Mouse (Mus musculus): Measurements from ENCODE around the gene Gcc2. TPM values are rescaled to one million over a fixed set of nuclear protein-coding genes. Genes with fewer than 3 reads are reported as not detected.
"Not testable (repeated sequence)": the region's sequence is repeated elsewhere in the genome, so short reads cannot be mapped to it uniquely, and the experiment has no call there.

Gene Gcc2
- 10 to 100 TPM; 26.5 to 29.2 TPM for total RNA-seq (2021)
- long read RNA-seq, experiment 1, full-length matches to known transcripts: 3 of 4 reads
- long read RNA-seq, experiment 1, partial matches to known transcripts: 1 of 4 reads
- long read RNA-seq, experiment 1, other reads (novel, unspliced or antisense): 0 of 4 reads
- long read RNA-seq, experiment 2, full-length matches to known transcripts: 3 of 28 reads
- long read RNA-seq, experiment 2, partial matches to known transcripts: 22 of 28 reads
- long read RNA-seq, experiment 2, other reads (novel, unspliced or antisense): 3 of 28 reads

GRCm38 (mm10) chr10:58255213-58255892 lies at the start of gene Gcc2:
Gene Gcc2, plus strand, starts transcription at chr10:58255497.
- DNase-seq (ENCODE audit: low spot score in 2 of 2): peak; percentile 87

DNA sequence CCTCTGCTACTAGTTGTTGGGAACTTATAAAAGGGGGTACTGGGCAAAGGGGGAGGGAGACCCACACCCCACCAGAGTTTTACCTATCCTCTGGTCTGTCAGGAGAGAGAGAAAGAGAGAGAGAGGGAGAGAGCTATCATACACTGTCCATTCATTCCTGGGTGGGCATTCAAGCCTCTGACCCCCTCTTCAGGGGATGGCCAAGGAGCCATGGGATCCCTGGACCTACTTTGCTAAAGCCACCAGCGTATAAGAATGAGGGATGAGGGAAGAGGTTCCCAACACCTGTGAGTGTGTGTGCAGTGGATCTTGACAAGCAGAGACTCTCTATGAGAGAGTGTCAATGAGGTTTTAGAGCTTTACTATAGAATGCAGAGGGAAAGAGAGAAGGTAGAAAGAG lies 49.3 kb upstream of the Gcc2 start:
- DNase-seq (ENCODE audit: low spot score in 2 of 2): no peak

DNA sequence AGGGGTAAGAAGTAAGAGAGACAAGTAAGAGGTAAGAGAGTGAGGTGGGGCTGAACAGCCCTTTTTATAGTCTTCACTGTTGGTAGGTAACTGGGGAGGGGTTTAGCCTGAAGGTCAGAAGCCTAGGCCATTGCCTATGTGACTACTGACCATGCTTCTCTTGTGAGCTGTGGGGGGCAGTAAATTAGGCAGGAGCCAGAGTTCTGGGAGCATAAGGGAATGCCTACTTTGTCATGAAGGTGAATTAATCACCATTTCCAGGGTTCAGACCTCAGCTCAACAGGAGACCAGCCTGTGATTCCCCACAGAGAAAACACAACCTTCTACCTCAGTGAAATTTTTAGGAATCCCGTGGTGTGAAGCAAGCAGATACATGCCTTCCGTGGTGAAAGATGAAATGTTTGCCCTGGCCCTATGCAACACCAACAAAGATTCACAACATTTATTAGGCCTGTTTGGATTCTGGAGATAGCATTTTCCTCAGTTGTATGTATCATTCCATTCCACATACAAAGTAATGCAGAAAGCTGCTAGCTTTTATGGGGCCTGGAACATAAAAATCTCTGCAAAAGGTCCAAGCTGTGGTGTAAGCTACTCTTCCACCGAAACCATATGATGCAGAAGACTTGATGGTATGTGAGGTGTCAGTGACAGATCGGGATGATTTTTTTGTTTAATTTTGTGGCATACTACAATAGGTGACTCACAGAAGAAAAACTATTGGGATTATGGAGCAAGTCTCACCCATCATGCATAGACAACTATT lies 48.5 kb upstream of the Gcc2 start:
- DNase-seq (ENCODE audit: low spot score in 2 of 2): no peak

DNA sequence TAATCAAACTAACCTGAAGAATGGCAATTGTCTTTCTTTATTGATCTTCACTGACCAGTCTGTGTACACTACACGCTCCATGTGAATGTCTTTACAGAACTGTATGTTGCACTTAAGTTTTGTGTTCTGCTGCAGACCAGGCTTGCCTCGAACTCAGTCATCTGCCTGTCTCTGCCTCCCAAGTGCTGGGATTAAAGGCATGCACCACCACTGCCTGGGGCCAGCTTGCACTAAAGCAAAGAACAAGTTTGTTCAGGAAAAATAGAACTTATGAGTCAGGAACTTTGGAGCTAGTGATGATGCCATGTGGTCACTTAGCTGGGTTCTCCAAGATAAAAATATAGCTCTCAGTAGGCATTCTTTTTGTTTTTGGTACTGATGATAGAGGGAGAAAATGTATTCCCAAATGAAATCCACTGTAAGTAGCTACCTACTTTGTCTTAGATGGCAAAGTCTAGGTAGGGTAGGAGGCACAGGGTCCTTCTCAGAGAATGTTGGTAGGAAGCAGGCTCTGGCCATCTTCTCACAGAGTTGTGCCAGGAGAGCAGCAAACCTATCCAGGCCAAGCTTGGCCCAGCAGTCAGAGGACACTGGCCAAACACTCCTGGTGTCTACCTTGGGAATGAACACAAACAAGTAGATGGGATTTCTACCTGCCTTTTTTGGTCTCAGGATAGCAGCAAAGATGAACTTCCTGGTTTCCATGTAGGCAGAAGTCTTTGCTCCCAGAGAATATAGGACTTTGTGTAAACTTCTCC lies 45.4 kb upstream of the Gcc2 start:
- DNase-seq (ENCODE audit: low spot score in 2 of 2): no peak

DNA sequence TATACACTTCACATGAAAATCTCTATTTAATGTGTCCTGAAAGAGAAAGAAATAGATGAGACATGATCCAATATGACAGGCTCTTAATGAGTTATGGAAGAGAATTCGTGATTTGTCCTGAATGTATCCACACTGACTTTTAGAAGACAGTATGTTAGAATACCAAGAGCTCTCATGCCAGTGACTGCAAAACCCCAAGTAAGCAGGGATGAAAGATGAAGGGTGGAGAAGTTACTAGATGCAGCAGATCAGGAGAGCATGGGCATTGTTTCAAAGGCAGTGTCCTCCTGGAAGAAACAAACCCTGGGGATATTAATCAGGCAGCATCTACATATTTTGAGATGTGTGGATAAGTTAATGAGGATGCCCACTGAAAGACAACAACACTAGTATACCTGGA lies 44.8 kb upstream of the Gcc2 start:
- DNase-seq (ENCODE audit: low spot score in 2 of 2): no peak

GRCm38 (mm10) chr10:58211213-58211612 lies 44.1 kb upstream of the Gcc2 start:
- no peak for DNase-seq (ENCODE audit: low spot score in 2 of 2)

DNA sequence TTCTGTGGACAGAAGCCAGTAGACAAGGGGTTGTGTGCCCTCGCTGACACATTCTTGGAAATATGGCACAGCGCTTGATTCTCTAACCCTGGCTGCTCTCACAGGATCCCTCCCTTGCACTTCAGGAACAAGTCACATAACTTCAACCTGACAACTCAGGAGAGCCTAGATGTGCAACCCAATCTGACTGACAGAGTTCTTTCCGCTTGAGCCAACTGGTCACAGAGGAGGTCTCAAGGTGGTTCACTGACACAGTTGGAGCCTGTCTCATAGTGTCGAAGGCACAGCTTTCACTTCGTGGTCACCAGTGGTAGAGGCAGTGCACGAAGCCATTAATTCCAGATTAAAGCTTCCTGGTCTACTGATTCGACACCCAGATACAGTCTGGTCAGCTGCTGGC lies 43.1 kb upstream of the Gcc2 start:
- no peak for DNase-seq (ENCODE audit: low spot score in 2 of 2)

- DNase-seq (ENCODE audit: low spot score in 2 of 2): no peak
Measured at GRCm38 (mm10) chr10:58214497-58214896, 40.8 kb upstream of the Gcc2 start.

- no peak for DNase-seq (ENCODE audit: low spot score in 2 of 2)
Measured at GRCm38 (mm10) chr10:58214934-58215333, 40.4 kb upstream of the Gcc2 start.

DNA sequence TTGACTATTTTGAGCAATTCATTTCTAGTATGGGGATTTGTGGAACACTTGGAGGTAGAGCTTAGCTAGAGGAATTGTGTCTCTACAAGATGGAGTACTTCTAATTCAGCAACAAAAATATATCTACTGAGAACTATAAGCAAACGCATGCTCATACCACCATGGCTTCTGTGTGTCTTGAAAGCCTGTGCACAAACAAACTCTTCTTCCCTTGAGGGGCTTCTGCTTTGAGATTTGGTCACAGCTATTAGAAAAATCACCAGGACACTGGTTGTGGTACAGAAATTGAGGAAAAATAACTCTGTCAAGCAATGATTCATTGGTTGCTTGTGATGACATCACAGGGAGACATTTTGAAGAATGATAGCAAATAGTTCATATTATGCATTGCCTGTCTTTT lies 39.9 kb upstream of the Gcc2 start:
- DNase-seq (ENCODE audit: low spot score in 2 of 2): no peak

GRCm38 (mm10) chr10:58217366-58217765 lies 37.9 kb upstream of the Gcc2 start:
- no peak for DNase-seq (ENCODE audit: low spot score in 2 of 2)

GRCm38 (mm10) chr10:58220726-58221125 lies 34.6 kb upstream of the Gcc2 start:
- no peak for DNase-seq (ENCODE audit: low spot score in 2 of 2)

GRCm38 (mm10) chr10:58221571-58221970 lies 33.7 kb upstream of the Gcc2 start:
- not testable (repeated sequence) for DNase-seq (ENCODE audit: low spot score in 2 of 2)

GRCm38 (mm10) chr10:58223161-58223560 lies 32.1 kb upstream of the Gcc2 start:
- not testable (repeated sequence) for DNase-seq (ENCODE audit: low spot score in 2 of 2)

- peak; percentile 69 to 81 for DNase-seq (ENCODE audit: low spot score in 2 of 2)
Measured at GRCm38 (mm10) chr10:58223972-58224805, 31.1 kb upstream of the Gcc2 start.

DNA sequence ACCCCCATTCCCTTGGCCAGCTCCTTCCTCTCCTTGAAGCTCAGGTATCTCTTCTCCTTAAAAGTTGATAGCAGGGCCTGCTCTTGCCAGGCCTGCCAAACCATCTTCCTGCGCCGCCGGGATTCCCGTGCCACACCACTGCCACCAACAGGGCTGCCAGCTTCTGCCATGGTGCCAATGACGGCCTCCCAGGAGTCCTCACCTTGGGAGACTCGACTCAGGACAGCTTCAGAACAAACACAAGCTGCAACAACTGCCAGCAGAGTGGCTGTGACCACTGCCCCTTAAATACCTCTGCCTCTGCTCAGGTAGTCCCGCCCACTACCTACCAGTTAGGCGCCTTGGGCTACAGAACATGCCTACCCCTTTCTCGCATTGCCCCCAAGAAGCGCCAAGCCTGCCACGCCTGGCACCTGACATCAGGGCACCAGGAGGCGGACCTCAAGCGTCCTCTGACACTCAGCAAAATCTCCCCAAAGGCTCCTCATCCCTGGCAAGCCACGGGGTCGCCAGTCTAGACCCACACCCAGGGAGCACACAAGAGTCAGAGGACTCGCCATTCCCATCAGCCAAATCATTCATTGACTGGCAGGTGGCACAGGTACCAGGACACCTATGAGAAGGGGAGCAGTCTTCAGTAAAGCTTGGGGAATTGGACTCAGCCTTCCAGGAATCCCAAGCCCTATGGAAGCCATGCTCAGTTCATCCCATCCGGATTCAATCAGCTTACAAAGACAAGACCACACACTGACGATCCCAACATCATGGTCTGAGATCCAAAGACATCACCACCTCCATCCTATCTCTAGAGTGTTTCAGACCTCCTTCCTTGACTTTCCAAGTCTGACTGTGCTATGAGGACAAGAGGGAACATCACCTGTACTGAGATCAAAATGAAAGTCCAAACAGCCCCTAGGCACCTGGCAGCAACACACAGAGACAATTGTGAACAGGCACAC lies 30.2 kb upstream of the Gcc2 start, which contains the start of gene AW822073:
Gene AW822073, minus strand, starts transcription at position 104 of the 959 bp plus-strand sequence.
- peak in 1 of 2 experiments; percentile 58 for DNase-seq (ENCODE audit: low spot score in 2 of 2)

DNA sequence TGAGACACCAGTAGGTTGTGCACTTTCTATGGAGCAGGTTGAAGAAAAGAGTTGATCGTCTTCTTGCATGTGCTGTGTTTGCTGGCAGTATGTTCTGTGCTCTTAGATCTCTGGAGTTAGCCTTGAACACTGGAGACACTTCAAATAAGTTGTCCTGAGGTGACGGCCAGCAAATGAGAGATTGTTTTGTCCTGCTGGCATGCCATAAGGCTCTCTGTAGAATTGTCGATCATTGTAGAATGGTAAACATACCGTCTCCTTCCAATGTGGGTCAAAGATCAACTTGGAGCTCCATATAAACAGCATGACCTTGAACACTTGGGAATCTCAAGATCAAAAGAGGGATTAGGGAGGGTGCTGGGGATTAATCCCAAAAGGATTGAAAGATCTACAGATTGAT lies 28.9 kb upstream of the Gcc2 start:
- not testable (repeated sequence) for DNase-seq (ENCODE audit: low spot score in 2 of 2)

GRCm38 (mm10) chr10:58227798-58228197 lies 27.5 kb upstream of the Gcc2 start:
- peak in 1 of 2 experiments; percentile 48 for DNase-seq (ENCODE audit: low spot score in 2 of 2)

- not testable (repeated sequence) for DNase-seq (ENCODE audit: low spot score in 2 of 2)
Measured at GRCm38 (mm10) chr10:58230021-58230420, 25.3 kb upstream of the Gcc2 start.
